Mouse (Mus musculus) embryonic fibroblast, embryonic 13.5 days (primary cell): ENCODE measurements around the gene Ddhd1.

Source experiments
- CTCF ChIP-seq: IDR thresholded peaks from 2 replicates; pipeline ENCODE4 v1.5.1; 2011; ENCODE audit warnings: mild to moderate bottlenecking, control low read depth, low read length, moderate library complexity, borderline replicate concordance; ENCODE audit not compliant: insufficient read depth
- POLR2A ChIP-seq: IDR thresholded peaks from 2 replicates; pipeline ENCODE4 v1.6.1; 2011; ENCODE audit warnings: low read depth, mild to moderate bottlenecking, control low read depth, low read length, moderate library complexity

GRCm38 (mm10) chr14:45632756-45633537, 25.0 kb downstream of the Ddhd1 start:
- TF ChIP-seq CTCF = no peak
- TF ChIP-seq POLR2A = no peak
